Mouse (Mus musculus) limb, embryonic 12.5 days (tissue): Measurements from ENCODE around the gene Gbx2. TPM values are rescaled to one million over a fixed set of nuclear protein-coding genes. Genes with fewer than 3 reads are reported as not detected.

Experiments used
- ATAC-seq: fragments of 200-750 bp; cut with Nextera tagmentation; 2 replicates; pipeline ENCODE4 v1.8.0; 2017; ENCODE audit warnings: low read depth, moderate TSS enrichment; ENCODE audit not compliant: insufficient number of reproducible peaks, insufficient read depth, low FRiP score, low TSS enrichment
- H3K27ac ChIP-seq: fragments of 300-500 bp; sonication (generic); 2 replicates; pipeline ENCODE4 v1.5.1; 2016; ENCODE audit warnings: mild to moderate bottlenecking, moderate library complexity
- H3K27me3 ChIP-seq: fragments of 300-500 bp; sonication (generic); 2 replicates; pipeline ENCODE4 v1.6.1; 2016; ENCODE audit warnings: mild to moderate bottlenecking, moderate library complexity
- H3K36me3 ChIP-seq: fragments of 300-500 bp; sonication (generic); 2 replicates; pipeline ENCODE4 v1.6.1; 2016; ENCODE audit warnings: mild to moderate bottlenecking, moderate library complexity
- H3K4me1 ChIP-seq: fragments of 300-500 bp; sonication (generic); replicated peaks from 2 replicates; pipeline ENCODE4 v1.6.1; 2016
- H3K4me2 ChIP-seq: fragments of 300-500 bp; sonication (generic); 2 replicates; pipeline ENCODE4 v1.6.1; 2016; ENCODE audit warnings: mild to moderate bottlenecking, moderate library complexity
- H3K4me3 ChIP-seq: fragments of 300-500 bp; sonication (generic); replicated peaks from 2 replicates; pipeline ENCODE4 v1.5.1; 2016; ENCODE audit warnings: mild to moderate bottlenecking
- H3K9ac ChIP-seq: fragments of 300-500 bp; sonication (generic); replicated peaks from 2 replicates; pipeline ENCODE4 v1.6.1; 2016; ENCODE audit warnings: mild to moderate bottlenecking, moderate library complexity
- H3K9me3 ChIP-seq: fragments of 300-500 bp; sonication (generic); 2 replicates; pipeline ENCODE4 v1.6.1; 2016; ENCODE audit warnings: mild to moderate bottlenecking, moderate library complexity
- WGBS: fragments of 180-500 bp; shearing (Covaris S2); methylation state at CpG from one replicate; pipeline ENCODE4 v1.1.7; 2016; 5-methylcytosine and 5-hydroxymethylcytosine counted together
- polyA plus RNA-seq: library from polyadenylated mRNA; unstranded; fragments of >200 nt; fragmentation: Nextera tagmentation; extraction: Ambion mirVana; gene quantifications from 2 replicates; pipeline ENCODE4 v1.2.1, GENCODE M21; 2016

Gbx2 gene
- 0.22 TPM in 1 of 2 replicates, not detected in the other for polyA plus RNA-seq

GRCm38 (mm10) chr1:89931120-89931519 lies at the start of gene Gbx2:
Gene Gbx2, minus strand, starts transcription at chr1:89931179.
- Histone ChIP-seq H3K36me3 (no peaks in the 10 kb centered on the region), H3K27ac (no peak within 1 kb of the TSS), H3K9ac (peak within 1 kb of the TSS; percentile 38; the same call in 1 of the 2 replicates), H3K4me3 (peak within 1 kb of the TSS; percentile 49), H3K4me2 (peak within 1 kb of the TSS; percentile 88), H3K9me3 (no peaks in the 10 kb centered on the region), H3K27me3 (peaks cover 97% of the 10 kb centered on the region), H3K4me1 (peaks cover 63% of the 10 kb centered on the region)
- WGBS, result under 1% methylated on average over 33 of the region's 33 CpGs
- peak; percentile 33; the same call in 1 of the 2 replicates for ATAC-seq

GRCm38 (mm10) chr1:89977261-89977660 lies 46.3 kb upstream of the Gbx2 start:
- no peak overlapping the region for H3K27ac ChIP-seq
- H3K4me2 ChIP-seq, result no peak overlapping the region
- peaks cover 20% of the 10 kb centered on the region for H3K27me3 ChIP-seq
- H3K9me3 ChIP-seq, result no peaks in the 10 kb centered on the region
- H3K9ac ChIP-seq, result no peak overlapping the region
- no peaks in the 10 kb centered on the region for H3K36me3 ChIP-seq
- no peak for ATAC-seq
- H3K4me1 ChIP-seq, result no peaks in the 10 kb centered on the region
- H3K4me3 ChIP-seq, result no peak overlapping the region
- WGBS, result 85% methylated on average over 8 of the region's 8 CpGs

- Histone ChIP-seq H3K4me1 (no peaks in the 10 kb centered on the region), H3K9me3 (no peaks in the 10 kb centered on the region), H3K27me3 (peaks cover 28% of the 10 kb centered on the region), H3K36me3 (no peaks in the 10 kb centered on the region), H3K4me3 (no peak overlapping the region), H3K4me2 (no peak overlapping the region), H3K9ac (no peak overlapping the region), H3K27ac (no peak overlapping the region)
- 79% methylated on average over 8 of the region's 8 CpGs for WGBS
- no peak for ATAC-seq
These were observed 45.4 kb upstream of the Gbx2 start for GRCm38 (mm10) chr1:89976411-89976810.

GRCm38 (mm10) chr1:89974541-89974940 lies 43.6 kb upstream of the Gbx2 start:
- no peaks in the 10 kb centered on the region for H3K36me3 ChIP-seq
- 76% methylated on average over 8 of the region's 8 CpGs for WGBS
- no peak overlapping the region for H3K4me3 ChIP-seq
- no peak overlapping the region for H3K9ac ChIP-seq
- no peaks in the 10 kb centered on the region for H3K4me1 ChIP-seq
- no peak overlapping the region for H3K27ac ChIP-seq
- H3K27me3 ChIP-seq, result peaks cover 43% of the 10 kb centered on the region
- no peaks in the 10 kb centered on the region for H3K9me3 ChIP-seq
- ATAC-seq, result no peak
- H3K4me2 ChIP-seq, result no peak overlapping the region

- Histone ChIP-seq H3K4me1 (peaks cover 12% of the 10 kb centered on the region; the same call in 1 of the 2 replicates), H3K9ac (no peak overlapping the region), H3K4me3 (no peak overlapping the region), H3K4me2 (no peak overlapping the region), H3K27ac (no peak overlapping the region), H3K27me3 (peaks cover 70% of the 10 kb centered on the region), H3K36me3 (no peaks in the 10 kb centered on the region), H3K9me3 (no peaks in the 10 kb centered on the region)
- 37% methylated on average over 8 of the region's 8 CpGs for WGBS
- ATAC-seq, result no peak
These were observed 40.9 kb upstream of the Gbx2 start for GRCm38 (mm10) chr1:89971848-89972247.

GRCm38 (mm10) chr1:89969714-89970110 lies 38.7 kb upstream of the Gbx2 start:
- Histone ChIP-seq H3K4me2 (no peak overlapping the region), H3K27ac (no peak overlapping the region), H3K9me3 (no peaks in the 10 kb centered on the region), H3K36me3 (no peaks in the 10 kb centered on the region), H3K4me1 (peaks cover 12% of the 10 kb centered on the region; the same call in 1 of the 2 replicates), H3K27me3 (peaks cover 84% of the 10 kb centered on the region), H3K9ac (no peak overlapping the region), H3K4me3 (no peak overlapping the region)
- no peak for ATAC-seq
- WGBS, result 85% methylated on average over 4 of the region's 4 CpGs

GRCm38 (mm10) chr1:89969072-89969713 lies 38.2 kb upstream of the Gbx2 start:
- Histone ChIP-seq H3K4me2 (peak overlapping the region; percentile 97), H3K36me3 (no peaks in the 10 kb centered on the region), H3K9me3 (no peaks in the 10 kb centered on the region), H3K27me3 (peaks cover 85% of the 10 kb centered on the region), H3K4me3 (peak overlapping the region; percentile 73), H3K27ac (no peak overlapping the region), H3K4me1 (peaks cover 12% of the 10 kb centered on the region; the same call in 1 of the 2 replicates), H3K9ac (no peak overlapping the region)
- 52% methylated on average over 10 of the region's 10 CpGs for WGBS
- no peak for ATAC-seq

GRCm38 (mm10) chr1:89968111-89968851 lies 37.3 kb upstream of the Gbx2 start:
- WGBS, result under 1% methylated on average over 82 of the region's 95 CpGs
- H3K27ac ChIP-seq, result no peak overlapping the region
- H3K9ac ChIP-seq, result peak overlapping the region; percentile 73
- peak overlapping the region; percentile 73 for H3K4me3 ChIP-seq
- H3K36me3 ChIP-seq, result no peaks in the 10 kb centered on the region
- H3K9me3 ChIP-seq, result no peaks in the 10 kb centered on the region
- peaks cover 12% of the 10 kb centered on the region; the same call in 1 of the 2 replicates for H3K4me1 ChIP-seq
- H3K4me2 ChIP-seq, result peak overlapping the region; percentile 97
- peak; percentile 56; the same call in 1 of the 2 replicates for ATAC-seq
- peaks cover 92% of the 10 kb centered on the region for H3K27me3 ChIP-seq

GRCm38 (mm10) chr1:89967585-89967984 lies 36.6 kb upstream of the Gbx2 start:
- Histone ChIP-seq H3K27ac (no peak overlapping the region), H3K4me3 (peak overlapping the region; percentile 73), H3K9ac (no peak overlapping the region), H3K27me3 (peaks cover 93% of the 10 kb centered on the region), H3K36me3 (no peaks in the 10 kb centered on the region), H3K9me3 (no peaks in the 10 kb centered on the region), H3K4me2 (peak overlapping the region; percentile 97), H3K4me1 (peaks cover 15% of the 10 kb centered on the region)
- ATAC-seq, result no peak
- WGBS, result 14% methylated on average over 9 of the region's 9 CpGs

- 65% methylated on average over 12 of the region's 12 CpGs for WGBS
- no peak overlapping the region for H3K4me3 ChIP-seq
- no peak overlapping the region for H3K27ac ChIP-seq
- H3K27me3 ChIP-seq, result peaks cover 82% of the 10 kb centered on the region
- no peak for ATAC-seq
- no peak overlapping the region for H3K4me2 ChIP-seq
- H3K36me3 ChIP-seq, result no peaks in the 10 kb centered on the region
- H3K9ac ChIP-seq, result no peak overlapping the region
- H3K4me1 ChIP-seq, result peaks cover 22% of the 10 kb centered on the region
- no peaks in the 10 kb centered on the region for H3K9me3 ChIP-seq
These were observed 33.4 kb upstream of the Gbx2 start for GRCm38 (mm10) chr1:89964426-89964825.

DNA sequence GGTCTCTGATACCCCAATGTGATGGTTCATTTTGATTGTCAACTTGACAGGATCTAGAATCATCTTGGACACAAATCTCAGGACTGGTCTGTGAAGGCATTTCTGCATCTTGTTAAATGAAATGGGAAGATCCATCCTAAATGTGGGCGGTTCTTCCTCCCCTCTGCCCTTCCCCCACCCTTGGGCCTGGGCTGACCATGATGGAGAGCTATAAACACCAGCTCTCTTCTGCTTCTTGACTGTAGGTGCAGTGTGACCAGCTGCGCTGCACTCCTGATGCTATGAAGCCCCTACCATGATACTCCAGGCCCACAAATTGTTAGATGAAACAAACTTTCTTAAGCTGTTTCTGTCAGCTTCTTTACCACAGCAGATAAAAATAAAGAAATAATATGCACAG lies 32.3 kb upstream of the Gbx2 start:
- H3K4me2 ChIP-seq, result no peak overlapping the region
- no peaks in the 10 kb centered on the region for H3K36me3 ChIP-seq
- WGBS, result 87% methylated on average over 2 of the region's 2 CpGs
- H3K4me1 ChIP-seq, result peaks cover 14% of the 10 kb centered on the region
- no peaks in the 10 kb centered on the region for H3K9me3 ChIP-seq
- no peak for ATAC-seq
- no peak overlapping the region for H3K27ac ChIP-seq
- peaks cover 77% of the 10 kb centered on the region for H3K27me3 ChIP-seq
- no peak overlapping the region for H3K4me3 ChIP-seq
- H3K9ac ChIP-seq, result no peak overlapping the region
